Comparison of ENCODE assay signal across 32 mouse cellular contexts in the genomic region with DNA sequence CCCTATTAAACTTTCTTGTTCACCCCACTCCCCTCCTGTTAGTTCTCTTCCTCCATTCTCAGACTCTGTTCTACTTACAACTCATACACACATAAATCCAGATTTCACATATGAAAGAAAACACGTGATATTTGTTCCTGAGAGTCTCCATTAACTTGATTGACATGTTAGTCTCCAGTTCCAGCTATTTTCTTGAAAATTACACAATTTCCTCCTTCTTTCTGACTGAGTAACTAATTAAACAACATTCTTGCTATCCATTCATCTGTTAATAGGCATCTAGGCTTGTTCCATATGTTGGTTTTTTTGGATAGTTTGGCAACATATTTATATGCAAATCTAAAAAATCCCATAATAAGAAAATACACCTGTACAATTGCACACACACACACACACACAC.
"Had no signal": no experiment of that assay in that cellular context is flagged by ENCODE, and none has a peak within 500 bp of the region (broad histone marks: within the 10 kb centered on the region; RNA-seq: fewer than 3 reads in every experiment).

No protein-coding gene starts in this region.

- H3K4me2 ChIP-seq: limb, embryonic 12.5 days; limb, embryonic 13.5 days; limb, embryonic 15.5 days; liver, embryonic 11.5 days; liver, embryonic 12.5 days; liver, embryonic 13.5 days; liver, embryonic 15.5 days; lung, embryonic 14.5 days; lung, embryonic 15.5 days; midbrain, embryonic 11.5 days; midbrain, embryonic 12.5 days; midbrain, embryonic 13.5 days; midbrain, embryonic 15.5 days; neural tube, embryonic 12.5 days; neural tube, embryonic 13.5 days had no signal

- H3K9ac ChIP-seq: limb, embryonic 12.5 days; limb, embryonic 13.5 days; limb, embryonic 15.5 days; liver, embryonic 12.5 days; liver, embryonic 13.5 days; liver, embryonic 14.5 days; liver, embryonic 15.5 days; lung, embryonic 14.5 days; lung, embryonic 15.5 days; midbrain, embryonic 12.5 days; midbrain, embryonic 13.5 days; midbrain, embryonic 15.5 days; neural tube, embryonic 12.5 days; neural tube, embryonic 13.5 days had no signal

- H3K27me3 ChIP-seq: limb, embryonic 12.5 days; limb, embryonic 13.5 days; limb, embryonic 15.5 days; liver, embryonic 12.5 days; liver, embryonic 13.5 days; liver, embryonic 15.5 days; lung, embryonic 15.5 days; megakaryocyte, embryonic 14.5 days; midbrain, embryonic 12.5 days; midbrain, embryonic 13.5 days; midbrain, embryonic 15.5 days; neural tube, embryonic 12.5 days; neural tube, embryonic 13.5 days had no signal

- H3K4me3 ChIP-seq: limb, embryonic 10.5 days; limb, embryonic 12.5 days; limb, embryonic 13.5 days; limb, embryonic 15.5 days; liver, embryonic 12.5 days; liver, embryonic 13.5 days; liver, embryonic 15.5 days; lung, embryonic 15.5 days; megakaryocyte, embryonic 14.5 days; midbrain, embryonic 10.5 days; midbrain, embryonic 12.5 days; midbrain, embryonic 13.5 days; midbrain, embryonic 15.5 days; myocyte; neural tube, embryonic 12.5 days; neural tube, embryonic 13.5 days had no signal

- DNase-seq: left cerebral cortex, postnatal 4 days; liver; liver, embryonic 13.5 days; lung, adult 18-20 months; lung, adult 2 months; lung, embryonic 14.5 days; lung, postnatal 10 days; lung, postnatal 14 days; lung, postnatal 36 days; lung, postnatal 4 days; midbrain, embryonic 14.5 days had no signal

- H3K36me3 ChIP-seq: limb, embryonic 10.5 days; limb, embryonic 12.5 days; limb, embryonic 13.5 days; limb, embryonic 15.5 days; liver, embryonic 12.5 days; liver, embryonic 13.5 days; liver, embryonic 15.5 days; lung, embryonic 15.5 days; midbrain, embryonic 10.5 days; midbrain, embryonic 12.5 days; midbrain, embryonic 13.5 days; midbrain, embryonic 15.5 days; neural tube, embryonic 12.5 days; neural tube, embryonic 13.5 days had no signal

- H3K27ac ChIP-seq: limb, embryonic 10.5 days; limb, embryonic 12.5 days; limb, embryonic 13.5 days; limb, embryonic 15.5 days; liver, embryonic 12.5 days; liver, embryonic 13.5 days; liver, embryonic 14.5 days; liver, embryonic 15.5 days; lung, embryonic 15.5 days; macrophage; midbrain, embryonic 10.5 days; midbrain, embryonic 12.5 days; midbrain, embryonic 13.5 days; midbrain, embryonic 15.5 days; neural tube, embryonic 12.5 days; neural tube, embryonic 13.5 days had no signal

- ATAC-seq: liver, embryonic 12.5 days; lung, postnatal 0 days; midbrain, embryonic 13.5 days; midbrain, embryonic 15.5 days; midbrain, embryonic 16.5 days had no signal

- H3K9me3 ChIP-seq: limb, embryonic 10.5 days; limb, embryonic 12.5 days; limb, embryonic 13.5 days; limb, embryonic 15.5 days; liver, embryonic 12.5 days; liver, embryonic 13.5 days; liver, embryonic 15.5 days; lung, embryonic 15.5 days; megakaryocyte, embryonic 14.5 days; midbrain, embryonic 10.5 days; midbrain, embryonic 12.5 days; midbrain, embryonic 13.5 days; midbrain, embryonic 15.5 days; neural tube, embryonic 12.5 days; neural tube, embryonic 13.5 days had no signal

- H3K4me1 ChIP-seq: limb, embryonic 10.5 days; limb, embryonic 12.5 days; limb, embryonic 13.5 days; limb, embryonic 15.5 days; liver, embryonic 12.5 days; liver, embryonic 13.5 days; liver, embryonic 15.5 days; lung, embryonic 15.5 days; megakaryocyte, embryonic 14.5 days; midbrain, embryonic 10.5 days; midbrain, embryonic 12.5 days; midbrain, embryonic 13.5 days; midbrain, embryonic 15.5 days; neural tube, embryonic 12.5 days; neural tube, embryonic 13.5 days had no signal
